Mouse (Mus musculus) limb, embryonic 14.5 days (tissue): ENCODE data around the gene Srgap2. TPM values are rescaled to one million over a fixed set of nuclear protein-coding genes. Genes with fewer than 3 reads are reported as not detected.

ENCODE experiments used
- ATAC-seq: fragments of 200-750 bp; cut with Nextera tagmentation; 2 replicates; pipeline ENCODE4 v1.8.0; 2017; ENCODE audit warnings: low read depth, moderate number of reproducible peaks, moderate TSS enrichment; ENCODE audit not compliant: low FRiP score
- DNase-seq: peaks from one replicate; pipeline ENCODE4 v3.0.0-alpha.2; 2015; ENCODE audit warnings: low spot score
- H3K27ac ChIP-seq: fragments of 300-500 bp; sonication (generic); replicated peaks from 2 replicates; pipeline ENCODE4 v1.5.1; 2014; ENCODE audit warnings: low read depth, mild to moderate bottlenecking, low read length, moderate library complexity, mixed read lengths
- H3K27me3 ChIP-seq: fragments of 300-500 bp; sonication (generic); 2 replicates; pipeline ENCODE4 v1.6.1; 2014; ENCODE audit warnings: low read length, mixed read lengths; ENCODE audit not compliant: control insufficient read depth, insufficient read depth
- H3K36me3 ChIP-seq: fragments of 300-500 bp; sonication (generic); 2 replicates; pipeline ENCODE4 v1.6.1; 2014; ENCODE audit warnings: mild to moderate bottlenecking, low read length, moderate library complexity, mixed read lengths; ENCODE audit not compliant: control insufficient read depth, insufficient read depth
- H3K4me1 ChIP-seq: fragments of 300-500 bp; sonication (generic); 2 replicates; pipeline ENCODE4 v1.6.1; 2014; ENCODE audit warnings: antibody characterized with exemption, low read length, mixed read lengths; ENCODE audit not compliant: control insufficient read depth, insufficient read depth
- H3K4me2 ChIP-seq: fragments of 300-500 bp; sonication (generic); replicated peaks from 2 replicates; pipeline ENCODE4 v1.6.1; 2014; ENCODE audit warnings: low read depth, mild to moderate bottlenecking, low read length, moderate library complexity; ENCODE audit not compliant: severe bottlenecking
- H3K4me3 ChIP-seq: fragments of 300-500 bp; sonication (generic); replicated peaks from 2 replicates; pipeline ENCODE4 v1.5.1; 2014; ENCODE audit warnings: low read length
- H3K9ac ChIP-seq: fragments of 300-500 bp; sonication (generic); 2 replicates; pipeline ENCODE4 v1.6.1; 2014; ENCODE audit warnings: mild to moderate bottlenecking, low read depth, low read length, moderate library complexity; ENCODE audit not compliant: severe bottlenecking
- H3K9me3 ChIP-seq: fragments of 300-500 bp; sonication (generic); 2 replicates; pipeline ENCODE4 v1.6.1; 2016; ENCODE audit warnings: low read length; ENCODE audit not compliant: control insufficient read depth
- POLR2A ChIP-seq: fragments of 200-500 bp; IDR thresholded peaks from 2 replicates; pipeline ENCODE4 v1.8.0; 2012; ENCODE audit warnings: inconsistent platforms, mild to moderate bottlenecking, moderate library complexity, borderline replicate concordance; ENCODE audit not compliant: insufficient read depth, insufficient read length; ENCODE audit errors: extremely low read depth
- WGBS: fragments of 180-500 bp; shearing (Covaris S2); extraction: QIAGEN DNeasy Blood & Tissue Kit; methylation state at CpG from one replicate; pipeline ENCODE4 v1.1.7; 2014; 5-methylcytosine and 5-hydroxymethylcytosine counted together
- polyA plus RNA-seq, 2 experiments: library from polyadenylated mRNA; depleted of rRNA in 1 of 2; stranded (reverse) in 1 of 2; unstranded in 1 of 2; fragments of >200 nt; fragmentation: Nextera tagmentation in 1 of 2; extraction: Ambion mirVana in 1 of 2; gene quantifications; 2 replicates each; pipeline versions ENCODE4 v1.2.1 to v1.2.3; 2012 to 2014

The Srgap2 gene
- polyA plus RNA-seq, 2 experiments = 20.5 to 38.9 TPM

DNA sequence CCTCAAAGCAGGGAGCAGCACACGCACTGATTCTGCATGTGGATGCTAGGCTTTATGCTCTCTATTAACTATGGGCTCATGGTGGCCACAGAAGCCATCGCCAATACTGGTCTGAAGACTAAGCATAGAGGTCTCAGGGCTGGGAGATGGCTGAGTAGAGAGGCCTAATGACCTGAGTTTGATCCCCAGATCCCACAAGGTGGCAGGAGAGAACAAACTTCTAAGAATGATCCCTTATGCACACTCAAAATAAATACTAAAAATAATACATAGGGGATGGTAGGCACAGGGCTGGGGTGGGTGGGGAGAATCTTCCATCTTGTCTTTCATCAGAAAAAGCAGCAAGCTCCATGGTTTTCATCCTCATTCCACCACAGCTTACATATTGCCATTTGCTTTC is 165.1 kb downstream of the Srgap2 start:
- TF ChIP-seq POLR2A = no peak
- no peak overlapping the region for H3K4me3 ChIP-seq
- no peaks in the 10 kb centered on the region for H3K9me3 ChIP-seq
- ATAC-seq (no peak), DNase-seq (no peak)
- no peaks in the 10 kb centered on the region for H3K27me3 ChIP-seq
- no peak overlapping the region for H3K4me2 ChIP-seq
- no peaks in the 10 kb centered on the region for H3K4me1 ChIP-seq
- no peak overlapping the region for H3K27ac ChIP-seq
- 87% methylated on average over 2 of the region's 2 CpGs for WGBS
- no peak overlapping the region for H3K9ac ChIP-seq
- H3K36me3 ChIP-seq = peaks cover 11% of the 10 kb centered on the region

DNA sequence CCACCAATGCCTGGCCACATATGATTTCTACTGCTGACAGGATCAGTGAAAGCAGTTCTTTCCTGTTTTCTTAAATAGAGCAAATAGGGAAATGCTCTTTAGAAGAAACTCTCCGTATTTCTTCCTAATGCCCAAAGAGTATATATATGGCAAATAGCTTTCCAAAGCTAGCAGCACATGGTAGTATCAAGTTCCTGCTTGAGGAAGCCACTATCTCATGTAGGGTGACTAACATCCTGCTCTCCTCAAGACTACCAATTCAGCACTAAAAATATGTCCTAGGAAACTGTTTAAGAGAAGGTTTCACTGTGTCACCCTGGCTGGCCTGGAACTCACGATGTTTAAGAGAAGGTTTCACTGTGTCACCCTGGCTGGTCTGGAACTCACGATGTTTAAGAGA is 166.4 kb downstream of the Srgap2 start:
- DNase-seq (no peak), ATAC-seq (no peak)
- no peak overlapping the region for H3K4me2 ChIP-seq
- H3K4me3 ChIP-seq = no peak overlapping the region
- no peak for TF ChIP-seq POLR2A
- no peak overlapping the region for H3K27ac ChIP-seq
- H3K9me3 ChIP-seq = no peaks in the 10 kb centered on the region
- no peaks in the 10 kb centered on the region for H3K27me3 ChIP-seq
- H3K36me3 ChIP-seq = peaks cover 14% of the 10 kb centered on the region
- no peaks in the 10 kb centered on the region for H3K4me1 ChIP-seq
- no peak overlapping the region for H3K9ac ChIP-seq
- WGBS = 90% methylated on average over 3 of the region's 3 CpGs

DNA sequence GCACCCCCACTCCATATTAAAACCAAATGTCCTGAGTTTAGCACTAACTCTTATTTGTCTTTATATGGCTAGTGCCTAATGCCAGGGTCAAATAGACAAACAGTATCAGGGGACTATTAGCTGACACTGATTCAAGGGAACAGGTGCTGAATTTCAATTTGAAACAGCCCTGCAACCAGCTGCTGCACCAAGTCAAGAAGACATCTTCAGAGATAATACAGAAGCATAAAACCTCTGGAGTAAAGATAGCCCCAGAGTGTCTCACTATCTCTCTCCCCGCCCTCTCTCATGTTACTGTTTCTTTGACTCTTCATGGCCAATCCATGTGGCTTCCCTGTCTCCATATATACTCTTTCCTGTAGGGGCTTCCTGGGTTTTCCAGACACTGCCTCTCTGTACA is 167.5 kb downstream of the Srgap2 start:
- no peaks in the 10 kb centered on the region for H3K9me3 ChIP-seq
- no peak overlapping the region for H3K4me3 ChIP-seq
- H3K4me2 ChIP-seq = no peak overlapping the region
- 75% methylated on average over 1 of the region's 1 CpGs for WGBS
- no peaks in the 10 kb centered on the region for H3K4me1 ChIP-seq
- H3K36me3 ChIP-seq = peaks cover 25% of the 10 kb centered on the region
- H3K27ac ChIP-seq = no peak overlapping the region
- no peak overlapping the region for H3K9ac ChIP-seq
- ATAC-seq (no peak), DNase-seq (no peak)
- TF ChIP-seq POLR2A = no peak
- H3K27me3 ChIP-seq = no peaks in the 10 kb centered on the region

DNA sequence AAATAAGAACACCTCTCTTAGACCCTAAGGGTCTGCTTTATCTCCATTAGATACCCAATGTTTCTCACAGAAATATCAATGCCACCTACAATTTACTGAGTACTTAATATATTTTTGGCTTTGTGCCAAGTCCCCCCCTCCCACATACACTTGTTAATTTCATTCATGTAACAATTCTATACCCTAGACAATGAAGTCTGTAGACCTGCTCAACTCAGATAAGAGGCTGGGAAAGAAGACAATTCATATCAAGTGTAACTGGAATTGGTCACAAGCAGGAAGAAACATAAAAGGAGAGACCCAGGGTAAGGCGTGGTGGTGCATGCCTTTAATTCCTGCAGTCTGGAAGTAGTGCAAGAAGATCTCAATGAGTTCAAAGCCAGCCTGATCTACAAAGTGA is 169.9 kb downstream of the Srgap2 start:
- Histone ChIP-seq H3K27ac (no peak overlapping the region), H3K27me3 (no peaks in the 10 kb centered on the region), H3K4me1 (no peaks in the 10 kb centered on the region), H3K4me2 (no peak overlapping the region), H3K9ac (no peak overlapping the region), H3K36me3 (peaks cover 26% of the 10 kb centered on the region), H3K9me3 (no peaks in the 10 kb centered on the region), H3K4me3 (no peak overlapping the region)
- 88% methylated on average over 1 of the region's 1 CpGs for WGBS
- ATAC-seq (no peak), DNase-seq (no peak)
- no peak for TF ChIP-seq POLR2A

DNA sequence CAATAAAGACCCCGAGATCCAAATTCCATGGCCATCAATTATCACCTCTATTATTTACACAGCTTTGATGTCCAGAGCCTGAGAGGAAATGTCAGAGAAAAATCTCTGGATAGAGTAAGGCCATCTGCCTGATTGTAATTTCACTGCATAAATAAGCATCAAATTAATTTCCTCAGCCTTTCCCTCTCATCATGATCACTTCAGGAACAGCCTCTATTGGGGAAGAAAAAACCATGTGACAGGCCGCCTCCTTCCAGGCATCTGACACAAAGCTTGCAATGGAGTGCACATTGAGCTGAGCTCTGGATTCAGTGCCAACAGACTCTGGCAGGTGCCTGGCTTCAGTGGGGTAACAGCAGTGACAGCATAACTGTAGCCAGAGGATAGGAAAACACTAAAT is 175.7 kb downstream of the Srgap2 start:
- DNase-seq = no peak
- Histone ChIP-seq H3K4me3 (no peak overlapping the region), H3K4me2 (no peak overlapping the region), H3K9me3 (no peaks in the 10 kb centered on the region), H3K4me1 (no peaks in the 10 kb centered on the region), H3K9ac (no peak overlapping the region), H3K36me3 (peaks cover 48% of the 10 kb centered on the region), H3K27me3 (no peaks in the 10 kb centered on the region), H3K27ac (no peak overlapping the region)
- no peak for ATAC-seq
- 79% methylated on average over 2 of the region's 2 CpGs for WGBS
- TF ChIP-seq POLR2A = no peak

DNA sequence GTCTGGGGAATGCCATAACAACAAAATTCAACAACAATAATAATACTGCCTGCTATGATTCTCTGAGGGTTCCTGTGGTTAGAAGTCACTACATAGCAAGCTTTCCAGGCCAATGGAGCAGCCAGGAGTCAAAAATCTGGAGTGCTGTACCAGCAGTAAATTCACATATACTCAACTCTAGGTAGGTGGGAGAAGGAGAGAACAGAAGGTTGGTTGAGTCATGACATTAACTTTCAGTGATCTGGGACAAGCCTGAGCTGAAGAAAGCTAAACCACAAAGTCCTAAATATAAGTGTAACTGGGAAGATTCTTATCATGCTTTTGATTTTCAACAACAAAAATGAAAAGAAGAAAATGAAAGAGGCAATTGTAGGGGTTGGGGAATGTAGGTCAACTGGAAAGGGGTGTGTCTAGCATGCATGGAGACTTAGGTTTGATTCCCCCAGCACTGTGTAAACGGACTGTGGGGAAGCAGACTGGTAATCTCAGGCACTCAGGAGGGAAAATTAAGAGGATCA is 177.1 kb downstream of the Srgap2 start:
- Histone ChIP-seq H3K27ac (no peak overlapping the region), H3K36me3 (peaks cover 42% of the 10 kb centered on the region), H3K4me2 (no peak overlapping the region), H3K9ac (no peak overlapping the region), H3K9me3 (no peaks in the 10 kb centered on the region), H3K4me3 (no peak overlapping the region), H3K27me3 (no peaks in the 10 kb centered on the region), H3K4me1 (no peaks in the 10 kb centered on the region)
- 81% methylated on average over 1 of the region's 1 CpGs for WGBS
- DNase-seq (no peak), ATAC-seq (no peak)
- no peak for TF ChIP-seq POLR2A
